Mouse (Mus musculus) lung, postnatal 25 days (tissue): ENCODE results near the gene Trim26.
"Not testable (repeated sequence)": the region's sequence is repeated elsewhere in the genome, so short reads cannot be mapped to it uniquely, and the experiment has no call there.

Source experiments
- DNase-seq: peaks from one replicate; pipeline ENCODE4 v3.0.0; 2022; ENCODE audit warnings: low spot score

Gene Trim26

DNA sequence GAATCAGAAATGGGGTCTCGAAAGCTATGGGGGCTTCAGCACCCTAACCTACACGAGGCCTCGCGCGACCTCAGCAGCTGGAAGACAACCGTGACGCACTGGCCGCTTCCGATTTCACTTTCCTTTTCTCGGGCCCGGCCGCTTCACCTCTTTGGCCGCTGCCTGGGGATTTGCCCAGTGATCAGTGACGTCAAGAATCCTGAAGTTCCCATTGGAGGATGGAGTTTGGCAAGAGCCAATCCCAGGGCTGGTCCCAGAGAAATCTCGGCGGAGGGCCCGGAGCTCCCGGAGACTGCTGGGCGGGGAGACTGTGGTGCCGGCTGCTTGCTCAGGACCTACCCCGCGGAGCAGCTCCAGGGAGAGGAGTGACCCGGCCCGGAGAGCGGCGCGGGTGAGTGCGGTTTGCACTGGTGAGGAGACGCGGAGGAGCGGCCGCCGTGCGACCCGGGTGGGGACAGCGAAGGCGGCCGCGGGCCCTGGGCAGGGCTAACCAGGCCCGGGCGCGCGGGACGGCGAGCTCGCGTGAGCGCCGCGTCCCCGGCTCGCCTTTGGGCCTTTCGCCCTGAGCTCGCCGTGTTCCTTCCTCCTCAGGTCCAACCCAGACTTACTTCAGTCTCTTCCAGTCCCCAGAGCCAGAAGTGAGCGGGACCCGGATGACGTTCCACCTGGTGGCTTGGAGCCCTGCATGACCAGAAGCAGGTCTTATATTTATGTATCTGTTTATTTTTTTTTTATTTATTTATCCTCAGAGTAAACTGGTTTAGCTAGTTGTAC is at the start of gene Trim26:
Trim26 (plus strand) TSS at position 261 of the 774 bp plus-strand sequence.
- peak; percentile 99 for DNase-seq

DNA sequence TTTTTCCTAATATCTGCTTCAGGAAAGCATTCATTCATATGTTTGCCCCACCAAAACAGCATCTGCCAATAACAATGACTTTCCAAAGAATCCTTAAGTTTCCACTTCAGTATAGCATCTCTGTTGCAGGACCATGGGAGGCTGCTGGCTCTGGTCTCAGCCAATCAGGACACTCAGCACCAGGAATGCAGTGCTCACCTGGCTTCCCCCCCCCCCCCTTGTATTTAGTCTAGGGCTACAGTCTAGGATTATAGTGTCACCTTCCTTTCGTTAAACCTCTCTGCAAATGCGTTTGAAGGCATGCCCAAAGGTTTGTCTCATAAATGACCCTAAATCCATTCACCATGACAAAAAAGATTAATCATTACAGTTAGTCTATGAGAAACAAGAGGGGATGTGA is 48.6 kb upstream of the Trim26 start:
- no peak for DNase-seq

DNA sequence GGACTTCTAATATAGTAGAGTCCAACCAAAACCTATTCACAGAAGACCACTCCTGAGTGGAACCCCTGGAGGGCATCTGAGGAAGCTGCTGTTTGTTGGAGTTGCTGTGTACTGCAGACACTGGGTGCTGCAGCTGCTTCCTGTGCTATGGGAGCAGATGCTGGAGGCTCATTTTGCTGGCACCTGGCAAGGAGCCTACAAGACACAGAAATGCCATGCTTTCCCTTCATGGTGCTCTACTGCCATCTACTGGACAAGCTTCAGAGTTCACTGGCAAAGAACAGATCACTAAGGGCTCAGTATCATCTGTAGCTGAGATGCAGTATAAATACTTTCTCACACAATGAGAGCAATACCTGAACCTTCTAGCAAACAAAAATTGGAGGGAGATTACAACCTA is 48.1 kb upstream of the Trim26 start:
- DNase-seq, result peak; percentile 68

GRCm38 (mm10) chr17:36799493-36799892 is 37.4 kb upstream of the Trim26 start:
- DNase-seq, result no peak

GRCm38 (mm10) chr17:36799921-36800462 is 36.9 kb upstream of the Trim26 start:
- DNase-seq, result not testable (repeated sequence)

- no peak for DNase-seq
These were observed 25.1 kb upstream of the Trim26 start, which contains the start of gene H2-M10.6 for GRCm38 (mm10) chr17:36811871-36812270. Gene H2-M10.6, plus strand, starts transcription at chr17:36812171.

DNA sequence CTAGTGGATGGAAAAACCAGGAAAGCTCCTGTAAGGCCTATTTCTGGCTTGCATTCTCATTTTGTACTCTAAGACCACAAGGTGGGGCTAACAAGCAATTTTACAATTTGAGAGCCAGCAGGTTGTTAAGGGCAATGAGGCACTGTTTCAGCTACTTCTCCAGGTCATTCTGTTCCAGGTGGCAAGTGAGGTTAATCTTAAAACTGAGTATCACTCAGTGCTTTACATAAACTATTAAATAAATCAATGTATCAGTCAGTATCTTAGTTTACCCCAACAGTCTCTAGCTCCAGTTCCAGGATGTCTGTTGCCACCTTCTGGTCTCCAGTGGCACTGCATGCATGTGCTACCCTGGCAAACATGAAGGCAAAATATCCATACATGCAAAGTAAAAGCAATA is 12.9 kb upstream of the Trim26 start:
- DNase-seq, result peak; percentile 53

GRCm38 (mm10) chr17:36825525-36825924 is 11.4 kb upstream of the Trim26 start:
- no peak for DNase-seq

- peak; percentile 87 for DNase-seq
These were observed 10.9 kb upstream of the Trim26 start for GRCm38 (mm10) chr17:36826002-36826401.

DNA sequence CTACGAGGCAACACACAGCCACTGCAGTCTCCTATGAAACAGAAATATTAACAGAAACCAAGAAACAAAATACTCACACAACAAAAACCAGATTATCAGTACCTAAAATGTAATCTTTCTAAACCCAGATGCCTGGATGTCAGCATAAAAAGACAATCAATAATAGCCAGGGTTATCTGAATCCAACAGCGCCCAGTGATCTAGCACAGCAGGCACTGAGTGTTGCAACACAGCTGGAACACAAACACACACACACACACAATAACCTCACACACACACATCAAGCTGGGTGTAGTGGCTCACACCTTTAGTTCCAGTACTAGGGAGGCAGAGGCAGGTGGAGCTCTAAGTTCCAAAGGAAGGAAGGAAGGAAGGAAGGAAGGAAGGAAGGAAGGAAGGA is 8.4 kb upstream of the Trim26 start:
- no peak for DNase-seq

DNA sequence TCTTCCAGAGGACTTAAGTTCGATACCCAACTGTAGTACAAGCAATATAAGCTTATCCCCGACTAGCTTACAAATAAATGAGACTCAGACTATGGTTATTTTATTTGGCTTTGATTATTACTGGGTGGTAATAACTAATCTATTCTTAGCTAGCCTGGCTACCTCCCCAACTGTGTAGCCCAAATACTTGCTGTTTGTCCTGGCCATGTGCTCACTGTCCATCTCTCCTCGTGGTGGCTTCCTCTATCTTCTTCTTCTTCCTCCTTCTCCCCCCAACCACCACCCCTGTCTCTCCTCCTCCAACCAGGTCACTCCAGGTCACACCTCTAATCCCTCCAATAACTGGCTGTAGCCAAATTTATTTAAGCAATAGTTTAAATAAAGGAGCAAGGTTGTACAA is 6.5 kb upstream of the Trim26 start:
- DNase-seq, result no peak

GRCm38 (mm10) chr17:36832694-36833093 is 4.2 kb upstream of the Trim26 start:
- no peak for DNase-seq

- DNase-seq, result peak; percentile 68
These were observed 1.1 kb upstream of the Trim26 start for GRCm38 (mm10) chr17:36835591-36836426.

- no peak for DNase-seq
These were observed 514 bp upstream of the Trim26 start for GRCm38 (mm10) chr17:36836427-36836812.

GRCm38 (mm10) chr17:36839001-36839400 is 2.1 kb downstream of the Trim26 start:
- DNase-seq, result no peak

DNA sequence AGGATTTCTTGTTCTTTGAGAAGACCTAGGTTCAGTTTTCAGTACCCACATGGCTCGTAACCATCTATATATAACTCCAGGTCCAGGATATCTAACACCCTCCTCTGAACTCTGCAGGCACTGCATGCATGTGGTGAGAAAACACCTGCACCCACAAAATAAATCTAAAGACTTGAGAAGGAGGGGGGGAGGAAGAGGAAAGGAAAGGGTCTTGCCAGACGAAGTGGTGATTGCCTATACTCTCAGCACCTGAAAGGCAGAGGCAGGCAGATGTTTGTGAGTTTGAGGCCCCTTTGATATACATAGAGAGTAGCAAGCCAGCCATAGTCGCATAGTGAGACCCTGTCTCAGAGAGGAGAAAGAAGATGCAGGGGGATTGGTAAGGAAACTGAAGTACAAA is 3.0 kb downstream of the Trim26 start:
- no peak for DNase-seq

DNA sequence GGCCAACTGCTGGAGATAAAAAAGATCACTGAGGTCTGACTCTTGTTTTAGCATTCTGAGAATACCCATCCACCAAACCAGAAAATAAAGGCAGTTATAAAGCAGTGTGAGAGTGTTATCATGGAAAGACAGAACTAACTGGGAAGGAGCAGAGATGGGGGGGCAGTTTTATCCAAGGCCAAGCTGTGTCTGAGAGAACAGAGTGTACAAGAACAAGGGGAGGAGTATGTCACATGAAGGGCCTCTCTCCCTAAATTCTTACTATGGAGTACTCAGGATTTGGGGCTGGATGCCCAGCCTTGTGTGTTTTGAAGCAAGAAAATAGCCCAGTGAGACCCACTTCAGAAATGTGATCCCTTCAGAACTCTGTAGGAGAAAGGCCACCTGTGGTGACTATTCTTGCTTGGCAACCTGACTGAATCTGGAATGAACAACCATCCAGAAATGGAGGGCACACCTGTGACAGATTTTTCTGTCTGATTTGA is 4.1 kb downstream of the Trim26 start:
- DNase-seq, result no peak

- DNase-seq, result no peak
These were observed 6.8 kb downstream of the Trim26 start for GRCm38 (mm10) chr17:36843696-36844095.

- DNase-seq, result no peak
These were observed 7.4 kb downstream of the Trim26 start for GRCm38 (mm10) chr17:36844286-36844719.

GRCm38 (mm10) chr17:36844725-36845124 is 7.8 kb downstream of the Trim26 start:
- no peak for DNase-seq

DNA sequence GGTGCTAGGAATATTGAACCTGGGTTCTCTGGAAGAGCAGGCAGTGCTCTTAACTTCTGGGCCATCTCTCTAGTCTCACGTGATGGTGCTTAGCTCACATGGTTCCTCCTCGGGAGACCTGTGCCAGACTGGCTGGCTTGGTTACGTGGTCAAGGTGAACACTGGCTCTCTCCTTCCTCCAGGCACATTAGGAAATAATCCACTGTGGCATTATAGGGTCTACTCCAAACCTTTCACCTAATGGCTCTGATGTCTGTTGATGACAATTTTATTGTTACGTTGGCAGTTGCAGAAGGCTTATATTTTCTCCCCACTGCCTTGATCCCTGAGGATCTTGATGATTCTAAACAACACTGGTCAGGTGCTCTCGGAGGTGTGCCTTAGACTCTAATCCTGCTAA is 12.0 kb downstream of the Trim26 start:
- no peak for DNase-seq

GRCm38 (mm10) chr17:36849992-36850391 is 13.1 kb downstream of the Trim26 start:
- DNase-seq, result peak; percentile 57

DNA sequence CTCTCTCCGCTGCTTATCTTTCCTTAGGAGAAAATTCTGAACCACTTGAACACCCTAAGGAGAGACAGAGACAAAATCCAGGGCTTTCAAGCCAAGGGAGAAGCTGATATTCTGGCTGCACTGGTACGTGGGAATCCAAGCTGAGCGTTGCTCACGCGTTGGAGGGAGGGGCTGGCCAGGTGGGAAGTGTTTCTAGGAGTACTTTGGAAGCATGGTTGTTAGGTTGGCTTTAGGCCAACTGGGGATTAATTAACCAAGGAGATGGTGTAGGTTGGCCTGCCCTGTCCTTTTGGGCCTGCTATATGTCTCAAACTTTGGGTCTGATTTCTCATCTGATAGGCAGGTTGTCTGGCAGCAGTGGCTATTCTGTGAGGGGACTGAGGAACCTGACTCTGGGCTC is 14.3 kb downstream of the Trim26 start:
- DNase-seq, result no peak
